Mouse (Mus musculus) spleen, postnatal 14 days (tissue): Measurements from ENCODE around the gene Dynlt1c.
A peak's percentile ranks its signal among the peaks of the same experiment; 100 is the strongest.
"Not testable (repeated sequence)": the region's sequence is repeated elsewhere in the genome, so short reads cannot be mapped to it uniquely, and the experiment has no call there.

Experiments used
- DNase-seq, 2 experiments: peaks; one replicate each; pipeline ENCODE4 v3.0.0; 2021 to 2022; ENCODE audit warnings: low spot score in 2 of 2

Gene Dynlt1c

DNA sequence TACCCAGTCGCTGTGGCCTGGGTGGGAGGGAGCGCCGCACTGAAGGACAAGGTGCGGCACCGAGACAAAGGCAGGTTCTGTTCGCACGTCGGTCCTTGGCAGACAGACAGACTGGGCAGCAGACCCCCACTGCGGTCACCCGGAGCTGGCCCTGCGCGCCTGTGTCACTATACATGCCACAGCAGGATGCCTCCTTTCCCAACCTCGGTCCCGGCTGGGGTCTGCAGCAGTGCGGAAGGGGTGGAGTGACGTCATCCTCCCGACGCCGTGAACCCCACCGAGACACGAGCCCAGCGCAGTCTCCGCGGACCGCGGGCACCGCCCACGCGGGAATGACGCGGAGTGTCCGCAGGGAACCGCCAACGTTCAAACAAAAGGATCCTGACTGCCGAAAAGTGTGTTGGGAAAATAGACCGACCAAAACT, 53.6 kb downstream of the Dynlt1c start:
- DNase-seq: peak in 1 of 2 experiments; percentile 30

- DNase-seq: peak in 1 of 2 experiments; percentile 49
These were observed 54.3 kb downstream of the Dynlt1c start, which contains the start of gene Dynlt1f for GRCm38 (mm10) chr17:6655567-6656281. Gene Dynlt1f, minus strand, starts transcription at chr17:6655900.

DNA sequence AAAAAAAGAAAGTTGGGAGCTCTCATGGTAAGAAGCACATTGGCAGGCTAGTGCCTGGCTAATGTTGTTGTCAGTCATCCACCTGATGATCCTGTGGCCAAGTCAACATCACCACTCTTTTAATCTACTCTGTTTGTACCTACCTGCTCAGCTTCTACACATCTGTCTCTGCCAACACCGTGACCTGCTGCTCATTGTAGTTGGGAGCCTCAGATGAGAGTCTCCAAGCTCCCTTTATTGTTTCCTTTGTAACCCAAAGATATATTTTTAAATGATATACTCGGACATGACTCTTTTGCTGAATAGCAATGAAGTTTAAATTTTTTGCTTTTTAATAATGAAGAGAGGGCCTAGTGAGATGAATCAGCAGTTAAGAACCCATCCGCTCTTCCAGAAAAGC, 55.0 kb downstream of the Dynlt1c start:
- not testable (repeated sequence) for DNase-seq

DNA sequence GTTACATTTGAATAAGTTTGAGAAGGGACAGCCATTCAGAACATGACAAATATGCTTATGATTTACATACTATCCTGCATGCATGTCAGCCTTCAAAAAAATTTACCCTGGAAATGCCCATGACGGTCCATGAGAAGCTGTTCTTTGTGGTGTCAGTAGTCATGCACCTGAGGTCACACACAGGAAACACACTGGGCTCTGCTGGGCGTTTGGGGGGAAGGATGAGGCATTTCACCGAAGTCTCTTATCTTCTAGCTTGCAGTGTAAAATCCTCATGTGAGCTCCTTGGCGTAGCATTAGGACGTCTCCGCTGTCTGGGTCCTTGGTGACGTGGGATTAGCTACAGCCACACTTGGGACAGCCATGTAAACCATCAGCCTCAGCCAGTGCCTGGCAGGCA, 57.3 kb downstream of the Dynlt1c start, which contains the start of gene Sytl3:
TSS of gene Sytl3 (plus strand) at position 293 of the 400 bp plus-strand sequence.
- DNase-seq: not testable (repeated sequence)
